Mouse (Mus musculus) embryonic stem cell, embryonic (primary cell): ENCODE measurements around the gene Olfr1043.
"Not testable (repeated sequence)": the region's sequence is repeated elsewhere in the genome, so short reads cannot be mapped to it uniquely, and the experiment has no call there.

Experiments
- CTCF ChIA-PET, 4 experiments: fragments of 300-600 bp in 2 of 4; fragments of 350-600 bp in 2 of 4; sonication (Branson Sonifier 250); formaldehyde crosslinking; loops; one replicate each; lab custom pipeline; 2022; ENCODE audit warnings: inconsistent platforms in 2 of 4; lab: Charles Lee
- POLR2A ChIA-PET, 4 experiments: fragments of 300-600 bp in 2 of 4; fragments of 350-600 bp in 2 of 4; sonication (Branson Sonifier 250); formaldehyde crosslinking; loops; one replicate each; lab custom pipeline; 2022; ENCODE audit warnings: antibody characterized with exemption in 4 of 4, inconsistent platforms in 1 of 4; lab: Charles Lee

Gene Olfr1043

DNA sequence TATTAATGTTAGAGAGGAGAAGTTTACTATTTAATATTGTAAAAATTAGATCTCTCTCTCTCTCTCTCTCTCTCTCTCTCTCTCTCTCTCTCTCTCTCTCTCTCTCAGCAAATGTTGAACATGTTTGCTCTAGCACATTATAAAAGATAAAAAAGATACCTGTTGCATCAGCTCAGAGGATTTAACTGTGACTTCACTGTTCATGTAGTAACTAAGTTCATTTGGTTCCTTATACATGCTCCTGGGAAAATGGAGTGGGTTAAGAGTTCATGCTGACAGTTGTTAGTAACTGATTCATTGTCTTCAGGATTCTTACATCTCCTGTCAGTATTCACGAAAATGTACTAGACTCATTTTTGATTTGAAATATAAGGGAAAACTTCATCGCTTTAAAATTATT is at the start of gene Olfr1043:
Olfr1043 (minus strand) TSS at position 101 of the 400 bp plus-strand sequence.
- POLR2A ChIA-PET: no interaction called here

DNA sequence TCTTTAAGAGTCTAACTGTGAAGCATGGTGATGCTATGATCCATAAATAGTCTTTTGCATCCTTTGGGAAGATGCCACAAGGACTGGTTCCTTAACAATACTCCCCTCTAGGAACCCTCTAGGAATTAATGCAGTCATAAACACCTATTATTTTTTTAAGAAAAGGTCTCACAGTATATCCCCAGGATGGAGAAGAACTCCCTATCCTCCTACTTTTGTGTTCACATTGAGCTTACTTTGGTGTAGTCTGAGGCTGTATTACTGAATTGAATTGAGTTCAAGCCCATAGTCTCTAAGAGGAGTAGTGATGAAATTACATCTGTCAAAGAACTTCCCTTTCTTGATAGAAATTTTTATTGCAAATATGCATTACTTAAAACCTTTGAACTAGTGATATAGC is 35.6 kb upstream of the Olfr1043 start, which contains the start of gene Olfr1045:
Olfr1045 (minus strand) TSS at position 101 of the 400 bp plus-strand sequence.
- POLR2A ChIA-PET: no interaction called here
- CTCF ChIA-PET: no interaction called here

More for the DNA sequence above, at the start of gene Olfr1043:
- CTCF ChIA-PET: no interaction called here

DNA sequence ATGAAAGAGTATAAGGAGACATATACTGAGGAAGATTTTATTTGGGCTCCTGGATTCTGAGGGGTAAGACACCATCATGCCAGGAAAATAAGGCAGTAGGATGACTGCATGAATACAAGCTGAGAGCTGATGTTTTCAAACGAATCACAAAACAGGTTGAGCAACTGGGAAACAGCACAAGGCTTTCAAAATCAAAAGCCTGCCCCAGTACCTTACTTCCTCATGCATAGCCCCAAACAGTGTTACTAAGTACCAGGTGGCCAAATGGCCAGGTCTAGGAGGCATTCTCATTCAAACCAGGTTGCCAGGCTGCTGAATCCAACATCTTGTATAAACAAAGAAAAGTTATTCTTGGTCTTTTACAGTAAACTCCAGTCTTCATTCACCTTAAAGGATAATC is 28.5 kb upstream of the Olfr1043 start:
- CTCF ChIA-PET: no interaction called here
- POLR2A ChIA-PET: no interaction called here

DNA sequence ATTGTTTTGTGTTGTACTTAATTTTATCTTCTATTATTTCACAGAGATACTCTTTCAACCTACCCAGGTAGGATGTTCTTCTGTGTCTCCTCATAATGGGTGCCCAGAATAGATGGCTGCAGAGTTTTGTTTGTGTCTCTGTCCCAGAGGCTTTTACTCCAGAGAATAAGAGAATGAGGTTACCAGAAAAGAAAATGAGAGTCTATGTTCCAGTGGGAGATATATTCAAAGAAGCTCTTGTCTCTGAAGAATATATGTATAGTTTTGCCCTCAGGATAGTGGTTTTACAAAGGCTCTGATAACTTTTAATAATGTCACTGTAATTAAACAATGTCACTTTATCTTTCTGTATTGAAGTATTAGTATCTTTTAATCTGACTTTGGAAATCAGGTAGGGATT is 18.3 kb upstream of the Olfr1043 start, which contains the start of gene Olfr52:
Olfr52 (minus strand) TSS at position 101 of the 400 bp plus-strand sequence.
- POLR2A ChIA-PET: interaction anchor here in 1 of 4 experiments (0.5 kb wide), 1 partner anchor 11 kb away, joined by 3 read pairs; no protein-coding TSS in a partner anchor
- CTCF ChIA-PET: no interaction called here

DNA sequence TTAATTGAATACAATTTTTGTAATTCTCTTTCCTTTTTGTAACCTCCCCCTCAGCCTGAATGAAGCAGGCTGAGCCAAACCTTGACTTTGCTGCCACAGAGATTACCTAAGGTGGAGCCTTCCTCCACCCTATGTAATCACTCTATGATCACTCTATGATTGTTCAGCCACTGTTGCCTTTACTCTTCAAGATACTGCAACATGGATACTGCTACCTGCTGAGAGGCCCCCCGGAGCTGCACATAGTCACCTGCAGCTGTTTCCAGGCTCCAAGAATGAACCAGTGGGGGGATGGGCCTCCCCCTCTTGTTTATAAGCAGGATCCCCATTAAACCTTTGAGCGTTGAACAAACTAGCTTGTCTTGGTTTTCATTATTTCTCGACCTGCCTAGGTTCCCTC is 12.6 kb upstream of the Olfr1043 start:
- ChIA-PET POLR2A (no interaction called here), CTCF (no interaction called here)

DNA sequence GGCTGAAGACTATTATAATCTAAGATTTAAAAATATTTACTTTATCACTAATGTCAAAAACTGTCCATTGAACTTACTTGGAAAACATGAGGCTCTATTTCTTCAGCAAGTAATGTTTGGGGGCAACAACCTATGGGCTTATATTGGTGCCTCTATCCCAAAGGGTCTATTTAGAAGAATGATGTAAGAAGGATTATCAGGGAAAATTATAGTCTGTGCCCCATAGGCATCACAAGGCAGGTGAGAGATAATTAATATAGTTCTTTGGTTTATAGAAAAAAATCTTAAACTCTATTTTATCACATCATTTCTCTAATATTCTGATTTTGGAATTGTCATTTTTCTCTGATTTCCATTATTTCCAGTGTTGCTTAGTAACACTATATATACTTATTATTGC is 10.4 kb upstream of the Olfr1043 start, which contains the start of gene Olfr1044:
Olfr1044 (minus strand) TSS at position 101 of the 400 bp plus-strand sequence.
- CTCF ChIA-PET: no interaction called here
- POLR2A ChIA-PET: no interaction called here

DNA sequence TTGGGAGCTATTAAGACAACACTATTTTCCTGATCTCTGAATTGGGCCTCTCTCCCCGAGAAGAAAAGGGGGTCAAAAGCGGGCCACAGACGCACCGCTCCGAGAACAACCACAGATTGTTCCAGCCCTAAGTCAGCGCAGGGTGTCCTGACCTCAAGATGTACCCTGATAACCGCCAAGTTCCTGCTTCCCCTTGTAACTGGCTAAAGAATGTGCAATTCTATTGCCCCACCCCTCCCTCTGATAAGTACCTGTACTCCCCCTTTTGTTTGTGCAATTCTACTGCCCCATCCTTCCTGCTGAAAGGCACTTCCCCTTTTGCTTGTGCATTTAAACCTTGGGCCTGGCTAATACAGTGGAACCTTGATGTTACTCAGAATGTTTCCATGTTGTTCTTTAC is 8.1 kb upstream of the Olfr1043 start:
- POLR2A ChIA-PET: interaction anchor here in 1 of 4 experiments (0.7 kb wide), 1 partner anchor 10 kb away, joined by 3 read pairs; the partner anchor contains the start of gene Olfr52
- CTCF ChIA-PET: not testable (repeated sequence)

DNA sequence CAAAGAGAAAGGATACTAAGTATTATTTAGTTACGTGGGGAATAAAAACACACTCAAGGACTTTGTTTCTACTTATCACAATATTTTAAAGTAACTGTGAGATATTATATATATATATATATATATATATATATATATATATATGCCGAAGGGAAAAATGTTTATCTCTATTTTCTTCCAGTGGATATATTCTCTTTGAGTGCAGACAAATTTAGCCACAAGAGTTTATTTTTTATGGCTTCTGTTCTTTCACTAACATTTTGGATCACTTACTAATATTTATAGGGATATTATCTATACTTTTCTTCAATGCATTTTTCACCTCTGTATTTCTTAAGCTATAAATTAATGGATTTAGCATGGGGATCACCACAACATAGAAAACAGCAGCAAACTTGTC is 5.6 kb downstream of the Olfr1043 start, which contains the start of gene Olfr1042:
Olfr1042 (minus strand) TSS at position 101 of the 400 bp plus-strand sequence.
- CTCF ChIA-PET: no interaction called here

DNA sequence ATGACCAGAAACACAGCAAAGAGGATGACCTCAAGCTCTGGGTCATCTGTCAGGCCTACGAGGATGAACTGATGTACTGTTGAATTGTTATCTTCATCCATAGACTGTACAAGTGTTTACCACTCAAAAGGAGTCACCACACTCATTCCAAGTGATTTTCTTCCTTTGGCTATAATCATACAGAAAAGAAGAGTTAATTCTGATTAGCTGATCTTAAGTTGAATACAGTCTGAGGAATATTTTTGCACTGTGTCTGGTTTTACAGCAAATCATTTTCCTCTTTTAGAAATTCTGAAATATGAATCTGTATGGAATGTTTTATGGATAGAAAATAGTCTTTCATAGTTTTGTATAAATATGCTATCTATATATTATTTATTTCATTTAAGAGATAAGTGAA is 20.7 kb downstream of the Olfr1043 start, which contains the start of gene Olfr1040:
Olfr1040 (minus strand) TSS at position 101 of the 400 bp plus-strand sequence.
- ChIA-PET CTCF (no interaction called here), POLR2A (no interaction called here)

More for the DNA sequence above, 5.6 kb downstream of the Olfr1043 start, which contains the start of gene Olfr1042:
- POLR2A ChIA-PET: no interaction called here

DNA sequence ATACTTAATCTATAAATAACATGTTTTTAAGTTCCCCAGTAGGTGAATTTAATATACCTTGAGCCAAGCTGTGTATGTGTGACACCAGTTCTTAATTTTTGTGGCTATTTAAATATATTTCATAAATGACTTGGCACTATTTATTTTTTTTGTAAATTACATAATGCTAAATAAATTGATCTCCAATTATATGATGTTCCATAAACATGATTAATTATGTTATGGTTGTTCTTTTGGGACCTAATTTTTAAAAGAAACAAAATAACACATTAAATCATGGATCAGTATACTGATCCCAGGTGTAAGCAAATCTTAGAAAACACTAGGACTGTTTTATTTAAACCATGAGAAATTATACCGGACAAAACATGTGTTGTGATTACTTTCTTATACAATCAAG is 31.5 kb downstream of the Olfr1043 start, which contains the start of gene Olfr1039:
Olfr1039 (minus strand) TSS at position 101 of the 400 bp plus-strand sequence.
- POLR2A ChIA-PET: no interaction called here

More for the DNA sequence above, 31.5 kb downstream of the Olfr1043 start, which contains the start of gene Olfr1039:
- CTCF ChIA-PET: no interaction called here
